8 mouse cellular contexts compared by ENCODE assay signal in the genomic region with DNA sequence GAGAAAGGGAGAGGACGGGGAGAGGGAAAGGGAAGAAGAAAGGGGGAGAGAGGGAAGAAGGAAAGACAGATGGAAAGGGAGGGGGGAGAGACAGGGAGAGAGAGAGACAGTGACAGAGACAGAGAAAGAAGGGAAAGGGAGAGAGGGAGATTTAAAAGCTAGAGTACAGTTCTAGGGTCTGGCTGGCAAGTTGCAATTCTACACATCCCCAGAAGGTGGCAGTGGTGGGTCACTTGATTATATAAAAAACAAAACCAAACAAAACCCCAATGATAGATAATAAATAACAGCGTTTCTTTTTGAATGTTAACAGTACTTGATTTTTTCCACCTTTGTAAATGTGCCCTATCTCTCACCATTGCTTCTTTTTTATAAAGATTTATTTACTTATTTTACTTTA. TPM values are rescaled to one million over a fixed set of nuclear protein-coding genes. Genes with fewer than 3 reads are reported as not detected.
DNase-seq lines count a peak whose midpoint lies in the region; ATAC-seq lines count a peak whose summit lies in the region.

No protein-coding gene starts in this region.

- H3K27me3 ChIP-seq in forebrain, embryonic 16.5 days (replicated peaks; ENCODE audit: control insufficient read depth, insufficient read depth, low read length), result no peaks in the 10 kb centered on the region
- no peaks in the 10 kb centered on the region for H3K27me3 ChIP-seq in forebrain, embryonic 10.5 days (ENCODE audit: poor library complexity, severe bottlenecking)

- 45% methylated on average over 2 of the region's 2 CpGs for WGBS in forebrain, embryonic 16.5 days
- 55% methylated on average over 2 of the region's 2 CpGs for WGBS in forebrain, embryonic 10.5 days

- no peak overlapping the region for H3K4me3 ChIP-seq in forebrain, embryonic 16.5 days (replicated peaks; ENCODE audit: low read length)
- no peak overlapping the region for H3K4me3 ChIP-seq in forebrain, embryonic 10.5 days

- no peaks in the 10 kb centered on the region for H3K9me3 ChIP-seq in forebrain, embryonic 16.5 days (ENCODE audit: control insufficient read depth, low read length)
- H3K9me3 ChIP-seq in forebrain, embryonic 10.5 days, result no peaks in the 10 kb centered on the region

- no peak overlapping the region for H3K4me2 ChIP-seq in forebrain, embryonic 16.5 days (ENCODE audit: low read length)

- H3K36me3 ChIP-seq in forebrain, embryonic 16.5 days (ENCODE audit: control insufficient read depth, insufficient read depth), result no peaks in the 10 kb centered on the region
- H3K36me3 ChIP-seq in forebrain, embryonic 10.5 days (replicated peaks), result peaks cover 11% of the 10 kb centered on the region

- H3K27ac ChIP-seq in forebrain, embryonic 16.5 days (ENCODE audit: low read length), result no peak overlapping the region
- H3K27ac ChIP-seq in forebrain, embryonic 10.5 days, result no peak overlapping the region

- no peaks in the 10 kb centered on the region for H3K4me1 ChIP-seq in forebrain, embryonic 16.5 days (replicated peaks; ENCODE audit: control insufficient read depth, insufficient read depth, low read length)
- no peaks in the 10 kb centered on the region for H3K4me1 ChIP-seq in forebrain, embryonic 10.5 days

- no peak for DNase-seq in forebrain, embryonic 10.5 days (ENCODE audit: extremely low spot score, low spot score)
- DNase-seq in urinary bladder, postnatal 25 days (ENCODE audit: low spot score), result peak; percentile 67
- DNase-seq in urinary bladder, adult 2 months (ENCODE audit: low spot score), result no peak
- peak; percentile 76 for DNase-seq in embryo, embryonic 10.5 days (ENCODE audit: low spot score)
- DNase-seq in kidney, postnatal 25 days, result peak; percentile 49 to 65
- DNase-seq in lung, postnatal 25 days (ENCODE audit: low spot score), result peak; percentile 62
- peak; percentile 43 for DNase-seq in spleen, adult 12 weeks (ENCODE audit: low spot score)

- H3K9ac ChIP-seq in forebrain, embryonic 16.5 days (replicated peaks; ENCODE audit: low read depth, low read length), result no peak overlapping the region

- 0 out of 2 replicates have a peak, but pooled peaks have one; percentile 43 for ATAC-seq in forebrain, embryonic 16.5 days

RNA-seq across cellular contexts. Expression of a gene that starts 28.3 kb away (rescaled TPM):
- 15.8 and 18.1 TPM in 2 replicates for polyA plus RNA-seq in forebrain, embryonic 16.5 days (2015; fragmentation: Nextera tagmentation; extraction: Ambion mirVana)
- polyA plus RNA-seq in forebrain, embryonic 10.5 days (2016; fragmentation: Nextera tagmentation; extraction: Ambion mirVana), result 55.7 and 57.8 TPM in 2 replicates
- polyA plus RNA-seq in urinary bladder, adult 2 months (2012; rRNA removed), result 27.4 and 31.9 TPM in 2 replicates

Comparison
In these comparisons a context has a peak if more than half of its experiments do, and no peak if none do; other contexts are left out.
1. DNase-seq: peak in urinary bladder, postnatal 25 days (single experiment), embryo, embryonic 10.5 days (single experiment), kidney, postnatal 25 days (2 of 2), lung, postnatal 25 days (single experiment) and spleen, adult 12 weeks (single experiment); none in forebrain, embryonic 10.5 days (single experiment) and urinary bladder, adult 2 months (single experiment).